Mouse (Mus musculus) megakaryocyte progenitor cell, adult 5-6 weeks (primary cell): Measurements from ENCODE around the gene Cdyl. TPM values are rescaled to one million over a fixed set of nuclear protein-coding genes. Genes with fewer than 3 reads are reported as not detected.
A peak's percentile ranks its signal among the peaks of the same experiment; 100 is the strongest.

Source experiments
- ATAC-seq: replicated peaks from 2 replicates; pipeline ENCODE4 v1.8.0; 2016; ENCODE audit warnings: mild to moderate bottlenecking, moderate TSS enrichment, inconsistent platforms; ENCODE audit not compliant: poor library complexity
- total RNA-seq, 2 experiments: library from RNA; stranded (forward) in 1 of 2; stranded (reverse) in 1 of 2; fragments of 157-497, 149-512 nt in 1 of 2; fragments of 200-1000 nt in 1 of 2; gene quantifications; 2 replicates each; pipeline versions ENCODE4 v1.2.3 to v1.2.4; 2015 to 2017

Cdyl gene
- total RNA-seq, 2 experiments from 2014 or later = 12.3 to 13.5 TPM

DNA sequence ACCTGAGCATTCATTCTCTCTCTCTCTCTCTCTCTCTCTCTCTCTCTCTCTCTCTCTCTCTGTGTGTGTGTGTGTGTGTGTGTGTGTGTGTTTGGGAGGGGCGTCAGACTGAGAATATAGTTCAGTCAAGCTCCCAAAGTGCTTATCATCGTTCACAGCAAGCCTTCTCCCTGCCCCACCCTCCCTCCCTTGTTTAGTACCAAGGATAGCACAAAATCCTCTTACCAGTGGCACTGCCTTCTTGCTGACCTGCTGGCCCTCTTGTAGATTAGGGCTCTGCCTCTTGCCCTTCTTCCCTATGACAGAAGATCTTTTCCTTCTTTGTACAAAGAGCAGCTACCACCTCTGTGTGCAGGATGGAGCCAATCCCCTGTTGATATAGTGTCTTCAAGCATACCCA, 136.3 kb downstream of the Cdyl start:
- ATAC-seq = peak; percentile 74

DNA sequence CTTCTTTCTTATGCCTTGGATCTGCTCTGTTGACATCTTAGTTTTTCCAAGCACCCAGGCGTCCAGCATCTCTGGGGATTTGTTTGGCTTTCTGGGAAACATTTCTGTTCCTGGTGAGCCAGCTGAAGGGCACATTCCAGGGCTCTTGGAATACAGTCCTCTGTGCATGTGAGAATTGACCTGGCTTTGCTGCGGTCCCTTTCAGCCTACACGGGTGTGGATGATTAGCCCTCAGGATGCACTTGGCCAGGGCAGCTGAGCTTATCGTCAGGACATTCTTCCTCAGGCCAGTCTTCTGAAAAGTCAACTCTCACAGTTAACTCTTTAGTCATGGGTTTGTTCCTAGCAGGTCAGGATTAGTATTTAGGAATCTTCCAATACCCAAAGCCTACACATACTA, 136.7 kb downstream of the Cdyl start:
- ATAC-seq = no peak

DNA sequence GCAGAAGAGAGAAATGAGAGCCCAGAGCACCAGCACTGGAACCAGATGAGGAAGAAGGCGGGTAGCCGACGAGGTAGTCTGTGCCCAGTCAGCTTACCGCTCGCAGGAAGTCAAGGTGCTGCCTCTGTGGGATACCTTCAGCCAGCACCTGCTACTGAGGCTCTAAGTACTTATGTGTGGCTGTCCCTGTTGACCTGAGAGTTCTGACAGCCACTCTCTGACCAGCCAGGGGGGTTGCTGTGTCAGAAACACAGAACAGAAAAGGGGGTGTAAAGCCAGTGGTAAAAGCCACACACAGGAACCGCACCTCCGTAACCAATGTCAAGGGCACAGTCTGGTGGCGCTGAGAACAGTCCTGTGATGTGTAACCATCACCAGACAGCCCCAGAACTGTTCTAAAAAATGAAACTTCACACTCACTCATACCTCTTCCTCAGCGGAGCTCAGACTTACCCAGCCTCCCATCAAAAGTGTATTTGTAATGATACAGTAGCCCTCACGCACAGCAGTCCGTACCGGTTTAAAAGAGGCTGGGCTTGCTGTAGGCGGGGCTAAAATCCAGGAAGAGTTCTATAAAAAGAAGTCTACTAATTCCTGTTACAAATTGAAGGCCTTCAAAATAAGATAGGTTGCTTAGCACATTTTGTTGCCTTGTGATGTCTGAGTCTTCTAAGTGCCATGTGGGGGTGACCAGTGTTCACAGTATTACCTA, 138.3 kb downstream of the Cdyl start:
- no peak for ATAC-seq

DNA sequence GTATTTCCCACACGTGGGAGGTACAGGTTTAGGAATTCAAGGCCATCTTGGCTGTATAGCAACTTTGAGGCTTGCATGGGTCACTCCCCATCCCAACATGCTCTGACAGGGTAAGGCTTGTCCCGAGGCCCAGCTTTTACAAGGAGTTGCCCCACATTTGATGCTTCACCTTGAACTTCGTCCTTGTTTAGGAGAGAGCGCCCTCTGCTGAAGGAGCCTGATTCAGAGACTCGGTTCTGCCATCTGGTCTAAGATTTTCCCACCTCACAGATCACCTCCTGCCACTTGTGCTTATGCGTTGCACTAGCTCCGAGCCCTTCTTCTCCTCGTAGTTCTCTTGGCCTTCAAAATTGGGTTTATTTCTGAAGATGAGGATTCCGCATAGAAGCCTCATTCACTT, 139.0 kb downstream of the Cdyl start:
- ATAC-seq = peak; percentile 47

DNA sequence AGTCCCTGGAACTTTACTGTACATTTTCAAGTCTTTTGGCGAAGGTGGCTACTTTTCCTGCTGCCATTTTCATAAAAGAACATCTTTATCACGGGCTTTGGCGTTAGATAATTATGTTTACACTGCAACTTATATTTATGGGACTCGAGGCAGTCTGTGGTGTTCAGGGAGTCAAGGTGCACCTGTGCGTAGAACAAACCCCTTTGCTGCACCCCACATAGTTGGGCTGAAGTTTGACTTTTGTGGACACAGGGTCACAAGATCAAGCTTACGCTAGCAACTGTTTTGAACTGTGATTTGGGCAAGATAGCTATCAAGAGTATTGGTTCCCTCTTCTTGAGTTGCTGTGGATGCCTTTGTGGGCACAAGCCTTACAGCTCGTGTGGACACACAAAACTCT, 140.6 kb downstream of the Cdyl start:
- ATAC-seq = no peak

DNA sequence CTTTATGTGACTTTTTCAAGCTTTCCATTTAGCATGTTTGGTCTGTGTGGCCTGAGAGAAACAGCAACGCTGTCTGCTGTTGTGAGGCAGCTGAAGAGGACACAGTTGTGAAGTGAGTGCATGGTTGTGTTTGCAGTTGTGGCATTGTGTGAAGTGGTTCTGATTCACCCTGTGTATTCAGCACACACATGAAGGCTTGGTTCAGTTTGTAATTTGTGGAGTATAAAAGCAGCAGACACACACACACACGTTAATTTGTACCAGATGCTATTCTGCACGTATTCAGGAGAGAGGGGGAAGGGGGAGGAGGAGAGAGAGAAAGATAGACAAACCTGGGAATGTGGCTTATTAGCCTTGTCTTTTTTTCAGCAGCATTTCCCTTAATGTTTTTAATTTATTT, 146.1 kb downstream of the Cdyl start:
- no peak for ATAC-seq

DNA sequence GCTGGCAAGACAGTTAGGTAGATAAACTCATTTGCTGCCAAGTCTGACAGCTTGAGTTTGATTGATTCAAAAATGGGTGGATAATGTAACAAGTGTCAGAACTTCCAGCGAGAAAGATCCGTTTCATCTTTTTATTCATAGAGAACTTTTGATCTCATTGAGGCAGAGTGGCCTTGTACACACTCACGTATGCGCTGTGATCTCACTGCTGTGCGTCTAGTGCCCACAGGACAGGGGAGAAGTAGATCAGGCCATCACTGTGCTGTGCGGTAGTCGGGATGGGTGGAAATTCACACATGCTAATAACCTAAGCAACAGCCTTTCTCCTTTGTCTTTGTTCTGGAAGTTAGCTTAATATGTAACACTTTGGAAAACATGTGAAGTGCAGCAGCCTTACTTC, 146.5 kb downstream of the Cdyl start:
- ATAC-seq = no peak

DNA sequence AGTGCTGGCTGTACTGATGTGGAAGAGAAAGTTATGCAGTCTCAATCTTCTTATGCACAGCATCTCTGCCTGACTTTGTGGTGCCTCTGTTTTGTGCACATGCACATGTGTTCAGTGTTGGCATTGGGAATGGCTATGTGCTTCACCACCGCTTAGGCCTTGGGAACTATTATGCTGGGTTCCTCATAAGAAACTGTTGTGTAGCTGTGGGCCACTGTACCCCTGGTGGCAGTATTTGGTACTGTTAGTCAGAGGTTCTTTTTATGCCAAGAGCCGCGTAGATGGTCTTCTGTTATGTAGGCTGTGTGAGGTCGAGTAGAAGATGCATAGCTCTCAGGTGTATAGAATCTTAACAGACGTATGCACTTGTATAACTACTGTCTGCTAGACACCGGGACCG, 147.4 kb downstream of the Cdyl start:
- ATAC-seq = 0 out of 2 replicates have a peak, but pooled peaks have one; percentile 24

DNA sequence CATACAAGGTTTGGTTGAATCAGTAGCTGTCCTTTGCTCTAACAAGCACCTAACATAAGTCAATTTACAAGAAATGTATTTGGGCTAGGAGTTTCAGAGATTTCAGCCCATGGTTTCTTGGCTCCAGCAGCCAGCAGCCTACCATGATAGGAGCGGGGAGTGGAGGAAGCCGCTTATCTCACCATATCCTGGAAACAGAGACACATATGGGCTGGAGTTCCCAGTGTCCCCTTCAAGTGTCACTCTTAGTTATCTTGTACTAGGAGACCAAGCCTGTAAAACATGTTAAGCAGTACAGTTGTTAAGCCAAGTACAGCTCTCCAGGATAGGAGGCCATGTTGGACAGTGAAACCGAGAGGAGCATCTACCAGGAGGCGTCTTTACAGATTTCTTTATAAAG, 147.9 kb downstream of the Cdyl start:
- peak; percentile 69 for ATAC-seq

DNA sequence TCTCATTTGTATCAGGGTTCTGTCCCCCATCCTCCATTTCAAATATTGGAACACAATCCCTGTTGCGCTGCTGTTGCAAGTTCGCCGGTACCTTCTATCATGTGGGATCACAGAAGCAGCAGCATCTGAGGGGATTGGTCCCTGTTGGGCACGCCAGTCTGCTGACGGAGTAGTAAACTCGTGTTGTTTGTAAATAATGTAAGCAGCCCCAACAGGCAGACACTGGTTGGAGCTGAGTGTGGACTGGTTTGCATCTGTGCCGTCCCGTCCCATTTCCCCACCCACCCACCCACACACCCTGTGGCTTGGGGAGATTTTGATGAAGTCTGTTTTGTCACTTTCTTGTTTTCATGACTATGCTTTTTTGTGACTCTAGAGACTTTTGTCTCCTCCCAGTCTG, 148.3 kb downstream of the Cdyl start:
- ATAC-seq = no peak

DNA sequence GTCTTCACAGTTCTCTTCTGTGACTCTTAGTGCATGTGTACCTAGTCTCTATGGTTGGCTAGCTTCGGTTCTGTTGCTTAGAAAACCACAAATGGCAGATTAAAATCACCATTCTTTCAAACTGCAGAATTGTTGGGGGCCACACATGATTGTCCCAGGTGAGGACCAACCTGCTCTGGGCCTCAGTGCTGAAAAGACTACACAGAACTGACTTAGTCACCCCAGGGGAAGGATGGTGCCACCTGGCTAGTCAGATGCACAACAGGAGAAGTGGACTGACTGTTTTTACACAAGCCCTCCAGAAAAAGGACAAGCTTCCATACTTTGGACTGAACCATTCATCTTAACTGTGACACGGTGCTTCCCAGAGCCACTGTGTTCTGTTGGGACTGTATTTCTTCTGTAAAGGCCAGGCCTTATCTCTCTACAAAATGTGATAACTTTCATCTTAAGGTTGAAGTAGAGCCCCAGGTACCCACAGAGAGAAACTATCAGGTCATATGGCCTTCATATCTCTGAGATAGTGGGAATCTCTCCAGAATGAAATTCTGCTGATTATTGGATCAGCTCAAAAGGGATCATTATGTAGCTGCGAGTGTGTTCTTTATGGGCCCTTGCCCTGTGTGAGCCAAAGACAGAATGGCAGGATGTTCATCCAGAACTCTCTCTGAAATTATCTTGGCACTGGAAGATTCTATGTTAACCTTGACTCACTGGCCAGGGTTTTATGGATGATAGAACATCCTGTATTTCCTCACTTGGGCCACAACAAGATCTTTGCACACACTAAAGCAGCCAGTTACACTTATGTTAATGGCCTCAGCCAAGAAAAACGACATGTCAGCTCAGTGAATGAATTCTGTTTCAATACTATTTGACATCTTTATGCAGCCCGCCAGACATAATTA, 149.9 kb downstream of the Cdyl start:
- ATAC-seq = no peak

DNA sequence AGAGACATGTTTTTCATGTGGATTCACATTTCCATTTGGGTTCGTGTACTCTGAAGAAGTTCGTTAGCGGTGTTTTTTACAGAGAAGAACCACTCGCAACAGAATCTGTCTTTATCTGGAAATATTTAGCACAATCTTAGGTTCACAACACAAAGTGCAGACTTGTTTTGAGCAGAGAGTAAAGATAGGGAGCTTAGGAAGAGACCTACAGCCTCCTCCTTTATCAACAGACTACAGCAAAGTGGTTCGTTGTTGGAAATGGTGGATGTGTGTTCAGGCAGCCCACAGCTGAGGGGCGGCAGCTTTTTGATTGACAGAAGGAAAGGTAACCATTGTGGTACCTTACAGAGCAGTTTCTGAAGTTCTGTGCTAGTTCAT, 150.5 kb downstream of the Cdyl start:
- peak; percentile 73 for ATAC-seq

DNA sequence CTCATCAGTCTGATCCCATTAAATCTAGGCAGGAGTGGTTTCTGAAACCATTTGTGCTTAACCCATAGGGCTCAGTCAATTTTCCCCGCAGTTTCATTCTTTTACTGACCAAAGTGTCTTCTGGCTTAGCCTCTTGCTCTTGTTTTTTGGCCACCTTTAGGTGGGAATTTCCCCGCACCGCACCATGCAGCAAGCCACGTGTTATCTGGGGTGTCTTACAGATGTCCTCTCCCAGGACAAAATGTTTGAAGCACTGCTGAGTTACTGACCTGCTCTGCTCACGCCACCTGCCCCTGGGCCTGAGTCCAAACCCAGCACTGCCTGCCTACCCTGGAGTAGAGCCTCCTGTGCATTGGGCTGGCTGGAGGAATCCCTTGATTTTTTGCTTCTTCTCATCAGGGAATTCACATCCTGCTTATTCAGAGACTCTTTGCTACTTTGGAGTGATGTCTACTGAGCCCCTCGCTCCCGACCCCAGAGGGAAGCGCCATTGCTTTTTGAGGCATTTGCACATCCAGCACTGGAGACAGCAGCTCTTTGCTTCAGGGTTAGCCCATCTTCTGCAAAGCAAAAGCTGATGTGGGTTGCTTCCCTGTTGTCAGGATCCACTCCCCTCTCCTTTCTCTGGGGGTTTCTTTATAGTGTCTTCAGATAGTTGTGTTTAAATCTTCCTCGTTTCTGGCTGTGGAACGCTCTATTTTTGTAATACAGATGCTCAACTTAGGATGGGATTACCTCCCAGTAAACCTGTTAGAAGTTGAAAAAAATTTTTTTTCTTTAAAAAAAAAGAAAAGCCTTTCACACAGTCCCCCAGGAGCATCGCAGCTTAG, 151.9 kb downstream of the Cdyl start:
- no peak for ATAC-seq

DNA sequence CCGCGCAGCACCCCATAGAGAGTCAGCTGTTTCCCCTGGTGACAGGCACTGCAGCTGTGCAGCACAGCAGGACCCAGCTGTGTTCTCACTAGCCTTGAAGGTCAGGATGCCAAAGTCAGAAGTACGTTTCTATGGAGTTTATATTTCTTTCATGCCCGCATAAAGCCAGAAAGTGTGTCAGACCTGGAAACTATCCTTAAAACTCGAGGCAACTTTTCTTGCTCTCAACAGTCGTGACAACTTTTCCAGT, 152.5 kb downstream of the Cdyl start:
- ATAC-seq = no peak

DNA sequence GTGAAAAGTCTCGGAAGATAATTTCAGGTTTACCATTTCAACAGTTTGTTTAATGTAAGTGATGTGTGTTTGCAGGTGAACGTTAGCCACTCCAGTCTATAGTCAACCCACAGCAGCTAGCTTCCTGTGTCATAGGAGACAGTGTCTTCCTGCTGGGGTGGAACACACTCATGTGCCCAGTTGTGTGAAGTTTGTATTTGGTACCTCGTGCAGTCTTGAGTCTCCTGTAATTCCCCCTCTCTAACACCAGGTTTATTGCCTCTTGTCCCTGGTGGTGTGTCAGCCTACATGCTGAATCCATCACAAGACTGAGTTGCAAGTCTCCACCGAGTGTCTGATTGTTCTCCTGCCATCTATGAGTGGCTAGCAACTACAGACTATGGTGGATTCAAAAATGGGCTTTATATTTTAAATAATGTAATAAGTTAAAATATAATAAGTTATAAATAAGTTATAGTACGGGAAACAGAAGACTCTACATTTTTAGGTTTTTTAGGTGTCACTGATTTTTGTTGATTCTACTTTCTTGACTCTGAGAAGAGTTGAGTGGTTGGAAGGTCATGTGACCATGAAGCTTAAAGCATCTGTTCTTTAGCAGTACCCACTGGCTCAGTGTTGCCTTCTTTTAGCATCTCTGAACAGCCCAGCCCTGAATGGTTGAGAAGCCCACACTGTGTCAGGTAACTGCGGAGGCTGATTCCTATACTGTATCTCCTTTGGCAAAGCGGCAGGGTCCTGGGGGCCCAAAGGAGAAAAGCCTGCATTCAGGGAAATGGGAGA, 153.9 kb downstream of the Cdyl start:
- no peak for ATAC-seq

DNA sequence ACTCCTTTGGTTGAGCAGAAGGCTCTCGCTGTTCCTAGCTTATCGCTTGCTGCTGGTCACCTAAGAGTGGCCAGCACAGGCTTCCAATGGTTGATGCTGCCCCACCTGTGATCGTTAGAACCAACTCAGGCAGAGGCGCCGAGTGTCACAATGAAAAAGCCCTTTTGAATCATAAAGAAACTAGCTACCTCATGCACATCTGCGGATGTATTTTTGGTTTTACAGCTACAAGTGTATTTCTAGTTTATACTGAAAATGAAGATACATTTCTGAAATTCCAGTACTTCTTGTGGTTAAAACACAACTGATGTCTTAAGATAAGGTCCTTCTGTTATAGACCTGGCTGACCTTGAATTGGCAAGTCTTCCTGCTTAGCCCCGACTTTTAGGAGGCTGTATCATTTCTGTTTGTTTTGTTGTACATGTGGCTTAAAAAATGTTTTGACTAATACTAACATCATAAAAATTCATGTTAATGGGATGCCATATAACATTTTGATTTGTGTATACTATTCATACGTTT, 155.6 kb downstream of the Cdyl start:
- 0 out of 2 replicates have a peak, but pooled peaks have one; percentile 30 for ATAC-seq

DNA sequence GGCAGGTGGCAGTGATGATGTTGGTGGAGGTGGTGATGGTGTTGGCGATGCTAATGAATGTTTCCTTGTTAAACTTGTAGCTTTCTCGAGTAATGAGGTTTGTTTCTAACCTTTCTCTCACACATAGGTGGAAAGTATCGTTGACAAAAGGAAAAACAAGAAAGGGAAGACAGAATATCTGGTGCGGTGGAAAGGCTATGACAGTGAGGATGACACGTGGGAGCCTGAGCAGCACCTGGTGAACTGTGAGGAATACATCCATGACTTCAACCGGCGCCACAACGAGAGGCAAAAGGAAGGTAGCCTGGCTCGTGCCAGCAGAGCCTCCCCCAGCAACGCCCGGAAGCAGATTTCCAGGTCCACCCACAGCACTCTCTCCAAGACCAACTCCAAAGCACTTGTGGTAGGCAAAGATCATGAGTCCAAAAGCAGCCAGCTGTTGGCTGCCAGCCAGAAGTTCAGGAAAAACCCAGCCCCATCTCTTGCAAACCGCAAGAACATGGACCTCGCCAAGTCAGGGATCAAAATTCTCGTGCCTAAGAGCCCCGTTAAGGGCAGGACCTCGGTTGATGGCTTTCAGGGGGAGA, 156.2 kb downstream of the Cdyl start:
- ATAC-seq = no peak

DNA sequence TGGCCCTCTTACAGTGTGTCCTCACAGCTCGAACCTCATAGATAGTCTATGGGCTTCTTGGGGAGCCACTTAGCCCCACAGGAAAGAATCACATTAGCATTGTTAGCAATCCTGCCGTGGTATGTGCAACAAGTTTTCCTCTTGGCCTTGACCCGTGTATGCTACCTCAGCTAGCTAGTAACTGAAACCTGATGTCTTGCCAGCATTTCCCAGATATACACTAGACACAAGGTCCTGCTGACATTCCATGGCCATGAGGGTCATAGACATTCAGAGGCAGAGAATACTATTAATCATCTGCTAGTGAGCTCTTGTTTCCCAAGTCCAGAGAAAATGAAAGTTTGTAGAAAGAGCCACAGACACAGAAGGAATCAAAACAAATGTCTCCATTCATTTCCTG, 158.0 kb downstream of the Cdyl start:
- no peak for ATAC-seq

DNA sequence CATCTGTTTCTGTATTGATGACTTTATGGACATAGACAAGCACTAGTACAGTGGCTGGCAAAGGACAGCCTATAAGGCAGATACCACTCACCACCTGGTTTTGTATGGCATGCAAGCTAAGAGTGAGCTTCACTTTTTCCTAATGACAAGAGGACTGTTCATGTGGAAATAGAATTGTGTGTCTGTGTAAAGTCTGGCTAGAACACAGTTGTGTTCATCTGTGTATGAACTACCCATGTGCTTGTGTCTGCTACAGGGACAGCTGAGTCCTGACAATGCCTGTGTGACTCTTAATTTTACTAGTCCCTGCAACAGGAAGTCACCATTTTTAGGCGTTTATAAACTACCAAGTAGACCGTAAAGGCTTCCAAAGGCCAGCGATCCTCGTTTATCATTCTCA, 158.4 kb downstream of the Cdyl start:
- ATAC-seq = no peak

DNA sequence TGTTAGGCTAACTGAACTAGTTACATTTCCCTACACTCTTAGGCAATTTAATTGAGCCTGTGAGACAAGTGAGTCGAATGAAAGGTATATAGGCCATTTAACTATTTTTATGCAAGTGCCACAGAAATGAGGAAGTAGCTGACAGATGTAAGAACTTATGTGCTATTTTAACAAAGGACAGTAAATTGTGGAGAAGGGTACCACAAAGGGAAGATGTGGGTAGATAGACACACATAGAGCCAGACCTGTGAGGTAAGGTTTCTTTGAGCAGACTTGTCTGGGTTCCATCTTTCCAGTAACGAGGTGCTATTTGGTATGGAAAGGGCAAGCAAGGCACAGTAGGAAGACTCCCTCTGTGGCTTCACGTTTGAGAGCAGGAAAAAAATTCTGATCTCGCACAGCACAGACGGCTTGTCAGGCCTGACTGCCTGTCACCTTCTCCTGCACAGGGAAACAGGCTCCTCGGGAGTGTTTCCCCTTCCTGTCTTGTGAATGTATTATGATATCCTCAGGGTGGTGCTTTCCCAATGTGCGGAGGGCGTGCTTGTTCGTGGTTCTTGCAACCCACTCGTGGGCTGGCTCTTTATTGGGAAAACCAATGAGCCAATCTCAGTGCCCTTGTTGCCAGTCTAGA, 162.3 kb downstream of the Cdyl start:
- ATAC-seq = peak; percentile 38
